Mouse (Mus musculus): ENCODE measurements around the gene E2f8. TPM values are rescaled to one million over a fixed set of nuclear protein-coding genes. Genes with fewer than 3 reads are reported as not detected.

The E2f8 gene
- total and polyA plus RNA-seq, 3 experiments = 8.9 to 49.4 (median 39.3) TPM

- Histone ChIP-seq H3K9ac (ENCODE audit: control insufficient read depth, low read depth, low read length, poor library complexity, severe bottlenecking) (no peak overlapping the region), H3K4me1 (ENCODE audit: control insufficient read depth in 1 of 2, insufficient read depth in 2 of 2, low read length in 2 of 2) (peaks cover 0 to 9% of the 10 kb centered on the region in 2 experiments; a peak in 2 of 4 replicates), H3K4me3 (ENCODE audit: control insufficient read depth in 1 of 2, insufficient read depth in 1 of 2, low read depth in 2 of 2, low read length in 2 of 2) (no peak overlapping the region)
Measured at GRCm38 (mm10) chr7:48884266-48884611, 2.8 kb upstream of the E2f8 start.

GRCm38 (mm10) chr7:48883525-48884265 lies 2.3 kb upstream of the E2f8 start:
- no peak overlapping the region for H3K27ac ChIP-seq (ENCODE audit: control insufficient read depth, low read depth, low read length)
- peaks cover 0 to 12% of the 10 kb centered on the region in 2 experiments; a peak in 2 of 4 replicates for H3K4me1 ChIP-seq (ENCODE audit: control insufficient read depth in 1 of 2, insufficient read depth in 2 of 2, low read length in 2 of 2)
- H3K36me3 ChIP-seq (ENCODE audit: control insufficient read depth in 1 of 2, insufficient read depth in 2 of 2, low read length in 2 of 2) = peaks cover 0 to 13% of the 10 kb centered on the region in 2 experiments; a peak in 2 of 4 replicates
- DNase-seq (ENCODE audit: low read depth, low spot score) = no peak
- H3K4me3 ChIP-seq (ENCODE audit: control insufficient read depth in 1 of 2, insufficient read depth in 1 of 2, low read depth in 2 of 2, low read length in 2 of 2) = no peak overlapping the region
- peaks cover 5 to 6% of the 10 kb centered on the region in 2 experiments; a peak in 2 of 4 replicates for H3K27me3 ChIP-seq (ENCODE audit: control insufficient read depth in 1 of 2, insufficient read depth in 2 of 2, low read length in 2 of 2)
- TF ChIP-seq MAX (IDR thresholded peaks at IDR 0.05; ENCODE audit: low read length) (no peak), CTCF (IDR thresholded peaks at IDR 0.05 in 2 of 3, conservative IDR thresholded peaks at IDR 0.05 in 1 of 3; ENCODE audit: control insufficient read depth in 1 of 3, insufficient read depth in 1 of 3, low read depth in 2 of 3, low read length in 3 of 3, poor library complexity in 1 of 3, severe bottlenecking in 1 of 3) (no peak), HCFC1 (IDR thresholded peaks at IDR 0.05; ENCODE audit: low read depth, low read length) (no peak), ELF1 (IDR thresholded peaks at IDR 0.05; ENCODE audit: low read depth, low read length) (no peak), MYB (IDR thresholded peaks at IDR 0.05; ENCODE audit: low read depth, low read length) (no peak), RAD21 (IDR thresholded peaks at IDR 0.05; ENCODE audit: low read depth, low read length) (no peak)
- H3K9me3 ChIP-seq (replicated peaks; ENCODE audit: insufficient read depth, low read length) = no peaks in the 10 kb centered on the region
- H3K79me2 ChIP-seq (ENCODE audit: control insufficient read depth, insufficient read depth, low read length, poor library complexity) = peaks cover 17% of the 10 kb centered on the region
- no peak overlapping the region for H3K9ac ChIP-seq (ENCODE audit: control insufficient read depth, low read depth, low read length, poor library complexity, severe bottlenecking)

More at GRCm38 (mm10) chr7:48884266-48884611, 2.8 kb upstream of the E2f8 start:
- Histone ChIP-seq H3K9me3 (replicated peaks; ENCODE audit: insufficient read depth, low read length) (no peaks in the 10 kb centered on the region), H3K79me2 (ENCODE audit: control insufficient read depth, insufficient read depth, low read length, poor library complexity) (peaks cover 15% of the 10 kb centered on the region), H3K36me3 (ENCODE audit: control insufficient read depth in 1 of 2, insufficient read depth in 2 of 2, low read length in 2 of 2) (peaks cover 0 to 10% of the 10 kb centered on the region in 2 experiments; a peak in 2 of 4 replicates), H3K27me3 (ENCODE audit: control insufficient read depth in 1 of 2, insufficient read depth in 2 of 2, low read length in 2 of 2) (peaks cover 8% of the 10 kb centered on the region in 2 experiments; a peak in 2 of 4 replicates), H3K27ac (ENCODE audit: control insufficient read depth, low read depth, low read length) (no peak overlapping the region)
- DNase-seq (ENCODE audit: low read depth, low spot score) = no peak
- TF ChIP-seq CHD2 (IDR thresholded peaks at IDR 0.05; ENCODE audit: low read length) (no peak), CHD1 (IDR thresholded peaks at IDR 0.05; ENCODE audit: low read depth, low read length) (no peak), USF1 (IDR thresholded peaks at IDR 0.05; ENCODE audit: low read depth, low read length) (no peak), ETS1 (IDR thresholded peaks at IDR 0.05; ENCODE audit: low read depth, low read length) (no peak), MXI1 (IDR thresholded peaks at IDR 0.05; ENCODE audit: low read depth, low read length) (no peak), GATA1 (IDR thresholded peaks at IDR 0.05; ENCODE audit: low read depth, low read length) (no peak)

- peak overlapping the region; percentile 93 for H3K27ac ChIP-seq (ENCODE audit: control insufficient read depth, low read depth, low read length)
- peaks cover 0 to 12% of the 10 kb centered on the region in 2 experiments; a peak in 2 of 4 replicates for H3K4me1 ChIP-seq (ENCODE audit: control insufficient read depth in 1 of 2, insufficient read depth in 2 of 2, low read length in 2 of 2)
- peaks cover 17% of the 10 kb centered on the region for H3K79me2 ChIP-seq (ENCODE audit: control insufficient read depth, insufficient read depth, low read length, poor library complexity)
- no peaks in the 10 kb centered on the region for H3K9me3 ChIP-seq (replicated peaks; ENCODE audit: insufficient read depth, low read length)
- DNase-seq (ENCODE audit: low read depth, low spot score) = peak; percentile 88
- peaks cover 0 to 13% of the 10 kb centered on the region in 2 experiments; a peak in 2 of 4 replicates for H3K36me3 ChIP-seq (ENCODE audit: control insufficient read depth in 1 of 2, insufficient read depth in 2 of 2, low read length in 2 of 2)
- peaks cover 0 to 2% of the 10 kb centered on the region in 2 experiments; a peak in 1 of 4 replicates for H3K27me3 ChIP-seq (ENCODE audit: control insufficient read depth in 1 of 2, insufficient read depth in 2 of 2, low read length in 2 of 2)
- peak overlapping the region; percentile 70 to 91 for H3K4me3 ChIP-seq (ENCODE audit: control insufficient read depth in 1 of 2, insufficient read depth in 1 of 2, low read depth in 2 of 2, low read length in 2 of 2)
- peak overlapping the region; percentile 99 for H3K9ac ChIP-seq (ENCODE audit: control insufficient read depth, low read depth, low read length, poor library complexity, severe bottlenecking)
- TF ChIP-seq TAL1 (IDR thresholded peaks at IDR 0.05; ENCODE audit: low read length) (peak; percentile 83), GABPA (IDR thresholded peaks at IDR 0.05; ENCODE audit: low read depth, low read length) (no peak), POLR2AphosphoS2 (IDR thresholded peaks at IDR 0.05; ENCODE audit: low read length) (no peak), ZC3H11A (IDR thresholded peaks at IDR 0.05; ENCODE audit: low read depth, low read length) (no peak), CTCF (IDR thresholded peaks at IDR 0.05 in 2 of 3, conservative IDR thresholded peaks at IDR 0.05 in 1 of 3; ENCODE audit: control insufficient read depth in 1 of 3, insufficient read depth in 1 of 3, low read depth in 2 of 3, low read length in 3 of 3, poor library complexity in 1 of 3, severe bottlenecking in 1 of 3) (no peak), SMC3 (IDR thresholded peaks at IDR 0.05; ENCODE audit: low read depth, low read length) (no peak), USF1 (IDR thresholded peaks at IDR 0.05; ENCODE audit: low read depth, low read length) (no peak), RCOR1 (IDR thresholded peaks at IDR 0.05; ENCODE audit: low read depth, low read length) (peak; percentile 65; the same call in 1 of the 2 replicates), USF2 (IDR thresholded peaks at IDR 0.05; ENCODE audit: borderline replicate concordance in 1 of 2, insufficient read depth in 1 of 2, low read depth in 1 of 2, low read length in 2 of 2) (no peak), MAX (IDR thresholded peaks at IDR 0.05; ENCODE audit: low read length) (peak; percentile 67), MEF2A (IDR thresholded peaks at IDR 0.05; ENCODE audit: extremely low read depth, insufficient replicate concordance, low read depth, low read length, poor library complexity, severe bottlenecking) (no peak), NELFE (IDR thresholded peaks at IDR 0.05; ENCODE audit: low read depth, low read length) (peak; percentile 58), NRF1 (IDR thresholded peaks at IDR 0.05; ENCODE audit: insufficient read depth, low read depth, low read length, poor library complexity, severe bottlenecking) (no peak)
Measured at GRCm38 (mm10) chr7:48881971-48882609, 694 bp upstream of the E2f8 start.

All from MEL (cell line).